Mouse (Mus musculus): Measurements from ENCODE around the gene Mxd3. TPM values are rescaled to one million over a fixed set of nuclear protein-coding genes. Genes with fewer than 3 reads are reported as not detected.

The Mxd3 gene
- total and polyA plus RNA-seq, 2 experiments from 2014 or later: 7.3 to 10.5 TPM

DNA sequence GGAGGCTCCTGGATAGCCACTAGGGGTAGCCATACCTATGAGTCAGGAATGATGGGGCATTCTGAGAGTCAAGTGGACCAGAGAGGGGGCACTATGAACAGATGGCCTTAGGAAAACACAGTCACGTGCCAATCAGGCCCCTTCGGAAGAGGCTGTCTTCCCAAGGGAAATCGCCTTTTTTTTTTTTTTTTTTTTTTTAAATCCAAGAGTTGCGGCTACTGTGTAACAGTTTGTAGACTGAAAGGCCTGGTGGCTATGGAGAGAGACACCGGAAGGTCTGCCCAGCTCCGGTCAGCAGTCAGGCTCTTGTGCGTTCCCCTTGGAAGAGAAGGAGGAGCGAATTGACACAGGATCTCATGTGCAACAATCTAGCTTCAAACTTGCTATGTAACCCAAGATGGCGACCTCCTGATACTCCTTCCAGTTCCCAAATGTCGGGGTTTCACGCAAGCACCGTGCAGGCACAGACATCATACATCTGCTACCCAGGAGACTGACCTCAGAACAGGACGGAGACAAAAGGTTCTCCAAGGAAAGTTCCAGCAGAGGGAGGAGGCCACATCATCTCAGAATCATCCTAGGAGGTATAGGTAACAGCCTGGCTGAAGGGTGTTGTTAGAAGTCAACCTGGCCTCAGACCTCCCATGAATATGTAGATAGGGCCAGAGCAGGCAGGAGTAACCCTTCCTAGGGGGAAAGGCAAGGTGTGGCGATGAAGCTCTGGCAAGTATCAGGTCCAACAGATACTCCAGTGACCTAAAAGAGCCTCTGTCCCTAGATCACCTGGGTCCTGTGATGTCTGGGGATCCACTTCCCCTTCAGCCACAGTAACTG, 1.2 kb upstream of the Mxd3 start:
- Histone ChIP-seq H3K9me3 (ENCODE audit: low read length) (no peaks in the 10 kb centered on the region), H3K4me1 (ENCODE audit: insufficient read depth) (peaks cover 5% of the 10 kb centered on the region; the same call in 1 of the 2 replicates), H3K36me3 (ENCODE audit: insufficient read depth) (peaks cover 4% of the 10 kb centered on the region), H3K4me3 (ENCODE audit: low read depth, low read length) (peak overlapping the region; percentile 69), H3K27ac (ENCODE audit: low read depth, low read length) (no peak overlapping the region), H3K9ac (no peak overlapping the region), H3K4me2 (ENCODE audit: low read depth) (peak overlapping the region; percentile 95), H3K27me3 (ENCODE audit: insufficient read depth, low read length) (no peaks in the 10 kb centered on the region)
- peak; percentile 65 for TF ChIP-seq CTCF (IDR thresholded peaks at IDR 0.05; ENCODE audit: low read depth)
- DNase-seq (no peak), ATAC-seq (no peak)
- 51% methylated on average over 14 of the region's 14 CpGs for WGBS

DNA sequence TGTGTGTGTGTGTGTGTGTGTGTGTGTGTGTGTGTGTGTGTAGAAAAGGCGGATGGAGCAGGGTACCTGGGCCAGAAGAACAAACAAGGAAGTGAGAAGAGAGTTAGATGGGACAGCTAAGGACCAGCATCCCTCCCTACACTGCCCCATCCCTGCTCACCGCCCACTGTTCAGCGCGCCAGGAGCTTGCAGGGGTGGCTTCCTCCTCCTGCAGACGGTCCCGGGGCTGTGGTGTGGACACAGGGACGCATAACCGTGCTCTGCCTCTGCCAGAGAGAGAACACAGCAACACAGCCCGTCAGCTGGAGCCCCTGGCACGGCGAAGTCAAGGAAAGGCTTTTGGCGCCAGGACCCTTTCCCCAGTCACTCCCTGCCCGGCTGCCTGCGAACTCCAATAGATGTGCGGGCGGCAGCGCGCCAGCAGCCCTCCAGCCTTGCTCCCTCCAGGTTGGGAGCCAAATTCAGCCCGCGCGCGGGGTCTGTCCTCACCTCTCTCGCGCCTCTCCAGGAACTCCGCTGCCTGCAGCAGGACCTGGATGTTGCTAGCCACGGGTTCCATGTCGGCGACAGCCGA, 427 bp downstream of the Mxd3 start:
- Histone ChIP-seq H3K4me2 (ENCODE audit: low read depth) (peak overlapping the region; percentile 95), H3K9ac (peak overlapping the region; percentile 60), H3K4me1 (ENCODE audit: insufficient read depth) (peaks cover 5% of the 10 kb centered on the region; the same call in 1 of the 2 replicates), H3K27ac (ENCODE audit: low read depth, low read length) (peak overlapping the region; percentile 45; the same call in 1 of the 2 replicates), H3K9me3 (ENCODE audit: low read length) (no peaks in the 10 kb centered on the region), H3K36me3 (ENCODE audit: insufficient read depth) (peaks cover 14% of the 10 kb centered on the region), H3K27me3 (ENCODE audit: insufficient read depth, low read length) (no peaks in the 10 kb centered on the region), H3K4me3 (ENCODE audit: low read depth, low read length) (peak overlapping the region; percentile 69)
- 4% methylated on average over 23 of the region's 29 CpGs for WGBS
- ATAC-seq (no peak; the same call in 1 of the 2 replicates), DNase-seq (peak; percentile 66)
- no peak for TF ChIP-seq CTCF (IDR thresholded peaks at IDR 0.05; ENCODE audit: low read depth)

DNA sequence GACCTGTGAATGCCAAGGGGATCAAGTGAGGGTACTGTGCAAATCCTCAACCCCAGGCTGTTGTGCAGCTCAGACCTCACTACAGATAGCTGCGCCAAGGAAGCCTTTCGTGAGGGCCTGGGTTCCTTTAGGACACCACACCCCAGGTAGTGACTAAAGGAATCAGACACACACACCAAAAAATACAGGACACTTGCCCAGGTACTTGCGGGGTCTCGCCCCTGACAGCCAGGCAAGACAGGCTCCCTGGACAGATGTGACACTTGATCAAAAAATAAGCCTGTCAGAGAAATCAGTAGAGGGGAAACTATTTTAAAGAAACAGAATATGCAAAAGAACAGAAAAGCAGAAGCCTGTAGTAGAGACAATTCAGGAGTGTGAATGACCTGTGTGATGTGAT, 982 bp downstream of the Mxd3 start:
- no peak for DNase-seq
- no peaks in the 10 kb centered on the region for H3K27me3 ChIP-seq (ENCODE audit: insufficient read depth, low read length)
- H3K9ac ChIP-seq: no peak overlapping the region
- no peaks in the 10 kb centered on the region for H3K9me3 ChIP-seq (ENCODE audit: low read length)
- H3K4me1 ChIP-seq (ENCODE audit: insufficient read depth): peaks cover 5% of the 10 kb centered on the region; the same call in 1 of the 2 replicates
- no peak for TF ChIP-seq CTCF (IDR thresholded peaks at IDR 0.05; ENCODE audit: low read depth)
- no peak overlapping the region for H3K4me3 ChIP-seq (ENCODE audit: low read depth, low read length)
- WGBS: 71% methylated on average over 4 of the region's 4 CpGs
- H3K36me3 ChIP-seq (ENCODE audit: insufficient read depth): peaks cover 19% of the 10 kb centered on the region
- peak overlapping the region; percentile 95 for H3K4me2 ChIP-seq (ENCODE audit: low read depth)
- ATAC-seq: no peak
- no peak overlapping the region for H3K27ac ChIP-seq (ENCODE audit: low read depth, low read length)

DNA sequence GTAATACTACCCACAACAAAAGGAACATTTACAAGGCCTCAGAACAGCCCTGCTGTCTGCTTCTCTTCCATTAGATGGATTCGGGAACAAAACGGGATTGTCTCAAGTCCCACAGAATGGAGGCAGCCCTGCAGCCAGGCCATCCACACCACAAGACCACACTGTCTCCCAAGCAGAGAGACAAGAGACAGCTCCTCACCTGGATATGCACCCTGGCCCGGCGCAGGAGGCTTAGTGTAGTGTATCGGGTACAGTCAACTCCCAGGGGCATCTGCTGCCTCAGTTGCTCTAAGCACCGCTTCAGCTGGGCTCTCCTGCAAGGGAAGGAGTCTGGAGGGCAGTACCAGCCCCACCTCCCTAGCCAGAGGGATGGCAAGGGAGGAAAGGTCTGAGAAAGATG, 1.5 kb downstream of the Mxd3 start:
- WGBS: 84% methylated on average over 6 of the region's 6 CpGs
- TF ChIP-seq CTCF (IDR thresholded peaks at IDR 0.05; ENCODE audit: low read depth): no peak
- H3K9me3 ChIP-seq (ENCODE audit: low read length): no peaks in the 10 kb centered on the region
- no peaks in the 10 kb centered on the region for H3K27me3 ChIP-seq (ENCODE audit: insufficient read depth, low read length)
- peak overlapping the region; percentile 95; the same call in 1 of the 2 replicates for H3K4me2 ChIP-seq (ENCODE audit: low read depth)
- ATAC-seq: no peak
- H3K36me3 ChIP-seq (ENCODE audit: insufficient read depth): peaks cover 21% of the 10 kb centered on the region
- H3K27ac ChIP-seq (ENCODE audit: low read depth, low read length): no peak overlapping the region
- H3K9ac ChIP-seq: no peak overlapping the region
- no peak overlapping the region for H3K4me3 ChIP-seq (ENCODE audit: low read depth, low read length)
- no peak for DNase-seq
- H3K4me1 ChIP-seq (ENCODE audit: insufficient read depth): peaks cover 5% of the 10 kb centered on the region; the same call in 1 of the 2 replicates

DNA sequence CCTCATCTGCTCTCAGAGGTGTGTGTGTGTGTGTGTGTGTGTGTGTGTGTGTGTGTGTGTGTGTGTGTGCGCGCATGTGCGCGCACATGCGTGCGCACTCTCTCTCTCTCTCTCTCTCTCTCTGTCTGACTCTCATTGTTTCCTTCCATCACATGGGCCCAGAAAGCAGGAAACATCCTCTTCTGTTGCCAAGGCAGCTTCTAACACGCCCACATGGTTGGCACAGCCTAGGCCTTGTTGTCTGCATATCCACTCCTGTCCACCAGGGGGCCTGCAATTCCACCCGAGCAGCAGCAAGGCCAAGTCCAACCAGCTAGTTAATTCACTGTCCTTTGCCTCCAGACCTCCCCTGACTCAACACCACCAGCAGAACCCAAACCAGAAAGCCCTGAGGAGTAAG, 2.0 kb downstream of the Mxd3 start:
- Histone ChIP-seq H3K9ac (no peak overlapping the region), H3K4me1 (ENCODE audit: insufficient read depth) (peaks cover 10% of the 10 kb centered on the region; the same call in 1 of the 2 replicates), H3K36me3 (ENCODE audit: insufficient read depth) (peaks cover 21% of the 10 kb centered on the region), H3K4me2 (ENCODE audit: low read depth) (peak overlapping the region; percentile 95; the same call in 1 of the 2 replicates), H3K27me3 (ENCODE audit: insufficient read depth, low read length) (no peaks in the 10 kb centered on the region), H3K4me3 (ENCODE audit: low read depth, low read length) (no peak overlapping the region), H3K9me3 (ENCODE audit: low read length) (no peaks in the 10 kb centered on the region), H3K27ac (ENCODE audit: low read depth, low read length) (peak overlapping the region; percentile 80)
- peak; percentile 93 for DNase-seq
- WGBS: 22% methylated on average over 8 of the region's 8 CpGs
- peak; percentile 77 for ATAC-seq
- peak; percentile 94 for TF ChIP-seq CTCF (IDR thresholded peaks at IDR 0.05; ENCODE audit: low read depth)

DNA sequence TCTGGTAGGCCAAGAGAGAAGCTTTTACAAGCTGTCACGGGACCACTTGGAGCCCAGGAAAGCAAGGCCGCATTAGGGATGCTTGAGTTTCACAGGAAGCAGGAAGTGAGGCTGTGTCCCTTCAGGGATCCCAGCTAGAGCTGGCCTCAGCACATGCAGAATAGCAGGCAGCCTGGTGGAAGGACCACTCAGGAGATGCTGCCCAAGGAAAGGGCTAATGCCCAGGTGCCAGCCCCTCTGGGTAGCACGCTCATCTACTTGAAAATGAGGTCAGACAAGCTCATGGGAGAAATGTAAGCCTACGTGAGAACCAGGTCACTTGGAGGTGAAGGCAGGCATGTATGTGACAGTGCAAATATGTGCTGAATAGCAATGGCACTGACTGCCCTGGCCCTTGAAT, 2.5 kb downstream of the Mxd3 start:
- Histone ChIP-seq H3K4me3 (ENCODE audit: low read depth, low read length) (no peak overlapping the region), H3K4me1 (ENCODE audit: insufficient read depth) (peaks cover 11% of the 10 kb centered on the region; the same call in 1 of the 2 replicates), H3K36me3 (ENCODE audit: insufficient read depth) (peaks cover 21% of the 10 kb centered on the region), H3K9ac (0 out of 2 replicates have a peak overlapping the region, but pooled peaks have one; percentile 11), H3K9me3 (ENCODE audit: low read length) (no peaks in the 10 kb centered on the region), H3K4me2 (ENCODE audit: low read depth) (peak overlapping the region; percentile 15; the same call in 1 of the 2 replicates), H3K27ac (ENCODE audit: low read depth, low read length) (peak overlapping the region; percentile 80), H3K27me3 (ENCODE audit: insufficient read depth, low read length) (no peaks in the 10 kb centered on the region)
- DNase-seq (peak; percentile 11), ATAC-seq (peak; percentile 4)
- no peak for TF ChIP-seq CTCF (IDR thresholded peaks at IDR 0.05; ENCODE audit: low read depth)
- WGBS: 56% methylated on average over 4 of the region's 4 CpGs

DNA sequence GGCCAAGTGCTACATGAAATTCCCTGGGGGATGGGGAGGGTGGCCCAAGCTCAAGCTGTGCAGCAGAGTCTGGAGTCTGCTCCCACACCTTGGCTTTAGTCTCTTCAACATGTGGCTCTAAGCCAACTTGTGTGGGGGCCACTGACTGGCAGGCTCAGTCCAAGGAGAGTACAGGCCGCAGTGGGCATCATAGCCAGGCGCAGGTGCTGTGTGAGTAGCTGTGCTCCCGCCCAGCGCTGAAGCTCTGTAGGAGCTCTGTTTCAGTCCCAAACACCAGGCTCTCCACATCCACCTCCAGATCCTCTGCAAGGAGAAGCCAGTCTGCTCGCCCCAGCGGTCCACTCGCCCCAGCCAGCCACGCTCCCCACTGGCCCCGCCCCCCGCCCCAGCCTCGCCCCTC, 4.0 kb downstream of the Mxd3 start:
- H3K4me2 ChIP-seq (ENCODE audit: low read depth): no peak overlapping the region
- DNase-seq (no peak), ATAC-seq (no peak)
- 86% methylated on average over 11 of the region's 11 CpGs for WGBS
- no peak overlapping the region for H3K9ac ChIP-seq
- H3K4me3 ChIP-seq (ENCODE audit: low read depth, low read length): no peak overlapping the region
- peaks cover 21% of the 10 kb centered on the region for H3K36me3 ChIP-seq (ENCODE audit: insufficient read depth)
- H3K9me3 ChIP-seq (ENCODE audit: low read length): no peaks in the 10 kb centered on the region
- H3K27me3 ChIP-seq (ENCODE audit: insufficient read depth, low read length): no peaks in the 10 kb centered on the region
- H3K27ac ChIP-seq (ENCODE audit: low read depth, low read length): no peak overlapping the region
- H3K4me1 ChIP-seq (ENCODE audit: insufficient read depth): peaks cover 15% of the 10 kb centered on the region; the same call in 1 of the 2 replicates
- no peak for TF ChIP-seq CTCF (IDR thresholded peaks at IDR 0.05; ENCODE audit: low read depth)
